Comparison of ENCODE assay signal across 8 mouse cellular contexts in the genomic region with DNA sequence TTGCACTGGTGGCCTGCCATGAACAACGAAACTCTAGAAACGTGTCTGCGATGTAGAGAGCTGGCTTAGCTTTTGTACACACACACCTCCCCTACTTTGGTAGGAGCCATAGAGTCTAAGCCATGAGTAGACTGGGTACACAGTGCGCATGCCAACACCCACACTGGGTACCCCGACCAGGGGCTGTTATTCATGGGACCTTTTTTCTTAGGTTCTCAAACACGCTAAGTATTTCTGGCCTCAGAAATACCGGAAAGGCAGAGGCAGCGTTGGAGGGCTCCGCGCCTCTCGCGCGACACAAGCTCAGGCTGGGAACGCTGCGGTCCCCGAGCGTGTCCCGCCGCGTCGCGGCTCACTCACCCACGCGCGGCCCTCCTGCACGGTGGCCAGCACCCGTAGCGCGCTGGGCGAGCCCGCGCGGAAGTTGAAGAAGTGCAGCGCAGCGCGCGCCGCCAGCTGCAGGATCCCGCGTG. TPM values are rescaled to one million over a fixed set of nuclear protein-coding genes. Genes with fewer than 3 reads are reported as not detected.
A peak's percentile ranks its signal among the peaks of the same experiment; 100 is the strongest.
DNase-seq lines count a peak whose midpoint lies in the region; ATAC-seq and TF ChIP-seq lines count a peak whose summit lies in the region.

No protein-coding gene starts in this region.

- peak overlapping the region; percentile 100 for H3K4me2 ChIP-seq in heart, embryonic 16.5 days (ENCODE audit: low read depth, low read length)
- peak overlapping the region; percentile 100 for H3K4me2 ChIP-seq in limb, embryonic 14.5 days (replicated peaks; ENCODE audit: low read depth, low read length, severe bottlenecking)
- peak overlapping the region; percentile 99 for H3K4me2 ChIP-seq in midbrain, postnatal 0 days (ENCODE audit: low read depth, low read length, poor library complexity, severe bottlenecking)

- WGBS in heart, embryonic 16.5 days = 4% methylated on average over 40 of the region's 40 CpGs
- 4% methylated on average over 40 of the region's 40 CpGs for WGBS in limb, embryonic 14.5 days
- 4% methylated on average over 40 of the region's 40 CpGs for WGBS in midbrain, postnatal 0 days

- peak; percentile 12 to 26 for DNase-seq in left cerebral cortex, postnatal 14 days (ENCODE audit: low spot score in 2 of 2)
- DNase-seq in left cerebral cortex, adult 8-10 months (ENCODE audit: low spot score in 2 of 2) = no peak
- DNase-seq in embryo, embryonic 11 days = peak; percentile 55
- peak; percentile 15 for DNase-seq in limb, embryonic 14.5 days (ENCODE audit: low spot score)
- peak; percentile 2 for DNase-seq in midbrain, postnatal 0 days (ENCODE audit: low spot score)
- DNase-seq in frontal cortex, adult 2 months (ENCODE audit: extremely low spot score in 1 of 2, low spot score in 1 of 2) = no peak
- DNase-seq in adrenal gland, adult 8-10 months = no peak

- H3K4me3 ChIP-seq in heart, embryonic 16.5 days (ENCODE audit: low read length) = peak overlapping the region; percentile 74
- H3K4me3 ChIP-seq in limb, embryonic 14.5 days (replicated peaks; ENCODE audit: low read length) = peak overlapping the region; percentile 59
- peak overlapping the region; percentile 59 for H3K4me3 ChIP-seq in midbrain, postnatal 0 days (ENCODE audit: low read depth, low read length)

- peak overlapping the region; percentile 75 for H3K9ac ChIP-seq in heart, embryonic 16.5 days (ENCODE audit: low read length)
- peak overlapping the region; percentile 72 for H3K9ac ChIP-seq in limb, embryonic 14.5 days (ENCODE audit: low read depth, low read length, severe bottlenecking)
- peak overlapping the region; percentile 57; the same call in 1 of the 2 replicates for H3K9ac ChIP-seq in midbrain, postnatal 0 days (replicated peaks; ENCODE audit: low read length, poor library complexity, severe bottlenecking)

- H3K4me1 ChIP-seq in heart, embryonic 16.5 days (ENCODE audit: control insufficient read depth, insufficient read depth, low read length) = no peaks in the 10 kb centered on the region; the same call in 1 of the 2 replicates
- no peaks in the 10 kb centered on the region for H3K4me1 ChIP-seq in limb, embryonic 14.5 days (ENCODE audit: control insufficient read depth, insufficient read depth, low read length)
- H3K4me1 ChIP-seq in midbrain, postnatal 0 days (ENCODE audit: insufficient read depth, low read length) = 0 out of 2 replicates have a peak, but pooled peaks cover 2% of the 10 kb centered on the region

- intact Hi-C loops in left cerebral cortex, postnatal 14 days (cut with DNase I) = loop anchor here (5.0 kb wide), 1 partner anchor 537 kb away; no protein-coding TSS in a partner anchor

- no peak for TF ChIP-seq CTCF in midbrain, postnatal 0 days (IDR thresholded peaks at IDR 0.05)

- H3K36me3 ChIP-seq in heart, embryonic 16.5 days (ENCODE audit: control insufficient read depth, insufficient read depth) = no peaks in the 10 kb centered on the region
- no peaks in the 10 kb centered on the region for H3K36me3 ChIP-seq in limb, embryonic 14.5 days (ENCODE audit: control insufficient read depth, insufficient read depth, low read length)
- no peaks in the 10 kb centered on the region for H3K36me3 ChIP-seq in midbrain, postnatal 0 days (ENCODE audit: insufficient read depth, low read length)

- no peak overlapping the region for H3K27ac ChIP-seq in heart, embryonic 16.5 days (ENCODE audit: low read length)
- no peak overlapping the region for H3K27ac ChIP-seq in limb, embryonic 14.5 days (replicated peaks; ENCODE audit: low read depth, low read length)
- no peak overlapping the region for H3K27ac ChIP-seq in midbrain, postnatal 0 days (ENCODE audit: low read depth, low read length)

- TF ChIP-seq POLR2A in limb, embryonic 14.5 days (IDR thresholded peaks at IDR 0.05; ENCODE audit: borderline replicate concordance, extremely low read depth, insufficient read depth, insufficient read length) = no peak

- ATAC-seq in heart, embryonic 16.5 days (replicated peaks; ENCODE audit: extremely low read depth, insufficient read depth, low FRiP score) = peak; percentile 42; the same call in 1 of the 2 replicates
- peak; percentile 25; the same call in 1 of the 2 replicates for ATAC-seq in limb, embryonic 14.5 days (ENCODE audit: low FRiP score, low read depth)
- ATAC-seq in midbrain, postnatal 0 days (ENCODE audit: low FRiP score) = peak; percentile 64

- H3K9me3 ChIP-seq in heart, embryonic 16.5 days (replicated peaks; ENCODE audit: control insufficient read depth, low read length) = no peaks in the 10 kb centered on the region
- H3K9me3 ChIP-seq in limb, embryonic 14.5 days (ENCODE audit: control insufficient read depth, low read length) = no peaks in the 10 kb centered on the region
- no peaks in the 10 kb centered on the region for H3K9me3 ChIP-seq in midbrain, postnatal 0 days (ENCODE audit: low read length)

- peaks cover 18% of the 10 kb centered on the region for H3K27me3 ChIP-seq in heart, embryonic 16.5 days (ENCODE audit: control insufficient read depth, insufficient read depth, low read length)
- peaks cover 30% of the 10 kb centered on the region for H3K27me3 ChIP-seq in limb, embryonic 14.5 days (ENCODE audit: control insufficient read depth, insufficient read depth, low read length)
- H3K27me3 ChIP-seq in midbrain, postnatal 0 days (ENCODE audit: insufficient read depth, low read length) = peaks cover 12% of the 10 kb centered on the region; the same call in 1 of the 2 replicates

RNA-seq across cellular contexts. Expression of gene Rarres1, which starts 0.5 kb away (rescaled TPM):
- 1 to 10 TPM; 2.0 to 2.1 TPM for total RNA-seq in left cerebral cortex, postnatal 14 days (2021)
- 1 to 10 TPM; 1.6 to 2.3 (median 2.0) TPM for total RNA-seq in left cerebral cortex, adult 8-10 months (2022)
- polyA plus RNA-seq in heart, embryonic 16.5 days (2015; fragmentation: Nextera tagmentation; extraction: Ambion mirVana) = 2.0 and 2.5 TPM in 2 replicates
- 4.1 and 4.5 TPM in 2 replicates for polyA plus RNA-seq in limb, embryonic 14.5 days (2012; rRNA removed)
- 5.3 and 7.4 TPM in 2 replicates for polyA plus RNA-seq in limb, embryonic 14.5 days (2014; fragmentation: Nextera tagmentation; extraction: Ambion mirVana)
- 4.2 and 6.1 TPM in 2 replicates for total RNA-seq in midbrain, postnatal 0 days (2014; rRNA removed)
- 5.9 and 6.3 TPM in 2 replicates for polyA plus RNA-seq in midbrain, postnatal 0 days (2015; fragmentation: Nextera tagmentation; extraction: Ambion mirVana)
- 1.2 and 1.7 TPM in 2 replicates for polyA plus RNA-seq in frontal cortex, adult 2 months (2012; rRNA removed)
- 1 to 10 TPM in 2 of 4 experiments, under 1 TPM in 2; 0.28 to 1.8 (median 0.89) TPM for total RNA-seq in adrenal gland, adult 8-10 months (2022)

RNA-seq across cellular contexts. Expression of gene Lxn, which starts 51.1 kb away (rescaled TPM):
- 10 to 100 TPM; 36.6 to 48.8 TPM for total RNA-seq in left cerebral cortex, postnatal 14 days (2021)
- total RNA-seq in left cerebral cortex, adult 8-10 months (2022) = 10 to 100 TPM; 35.1 to 45.9 (median 40.3) TPM
- polyA plus RNA-seq in heart, embryonic 16.5 days (2015; fragmentation: Nextera tagmentation; extraction: Ambion mirVana) = 72.3 and 74.4 TPM in 2 replicates
- 51.9 and 64.8 TPM in 2 replicates for polyA plus RNA-seq in limb, embryonic 14.5 days (2012; rRNA removed)
- polyA plus RNA-seq in limb, embryonic 14.5 days (2014; fragmentation: Nextera tagmentation; extraction: Ambion mirVana) = 121 and 130 TPM in 2 replicates
- total RNA-seq in midbrain, postnatal 0 days (2014; rRNA removed) = 74.9 and 84.5 TPM in 2 replicates
- polyA plus RNA-seq in midbrain, postnatal 0 days (2015; fragmentation: Nextera tagmentation; extraction: Ambion mirVana) = 189 and 212 TPM in 2 replicates
- 76.4 and 78.9 TPM in 2 replicates for polyA plus RNA-seq in frontal cortex, adult 2 months (2012; rRNA removed)
- total RNA-seq in adrenal gland, adult 8-10 months (2022) = 10 to 100 TPM in 1 of 4 experiments, 1 to 10 TPM in 3; 8.3 to 12.9 (median 9.5) TPM

Comparison
In these comparisons a context has a peak if more than half of its experiments do, and no peak if none do; other contexts are left out.
1. DNase-seq: peak in left cerebral cortex, postnatal 14 days (2 of 2), embryo, embryonic 11 days (single experiment), limb, embryonic 14.5 days (single experiment) and midbrain, postnatal 0 days (single experiment); none in left cerebral cortex, adult 8-10 months (0 of 2), frontal cortex, adult 2 months (0 of 2) and adrenal gland, adult 8-10 months (single experiment).
2. Peak in every context shown above with its lines, with median percentiles within 50 percentile points of each other: ATAC-seq, H3K4me2 ChIP-seq, H3K4me3 ChIP-seq and H3K9ac ChIP-seq.